Mouse (Mus musculus) liver, embryonic 14.5 days (tissue): Measurements from ENCODE around the gene Atp1a4.

Source experiments
- CTCF ChIP-seq: IDR thresholded peaks from 2 replicates; pipeline ENCODE4 v1.5.1; 2016; ENCODE audit warnings: antibody characterized with exemption, low read depth, control low read depth
- EP300 ChIP-seq: IDR thresholded peaks from 2 replicates; pipeline ENCODE4 v1.6.1; 2016; ENCODE audit warnings: antibody characterized with exemption, low read depth

DNA sequence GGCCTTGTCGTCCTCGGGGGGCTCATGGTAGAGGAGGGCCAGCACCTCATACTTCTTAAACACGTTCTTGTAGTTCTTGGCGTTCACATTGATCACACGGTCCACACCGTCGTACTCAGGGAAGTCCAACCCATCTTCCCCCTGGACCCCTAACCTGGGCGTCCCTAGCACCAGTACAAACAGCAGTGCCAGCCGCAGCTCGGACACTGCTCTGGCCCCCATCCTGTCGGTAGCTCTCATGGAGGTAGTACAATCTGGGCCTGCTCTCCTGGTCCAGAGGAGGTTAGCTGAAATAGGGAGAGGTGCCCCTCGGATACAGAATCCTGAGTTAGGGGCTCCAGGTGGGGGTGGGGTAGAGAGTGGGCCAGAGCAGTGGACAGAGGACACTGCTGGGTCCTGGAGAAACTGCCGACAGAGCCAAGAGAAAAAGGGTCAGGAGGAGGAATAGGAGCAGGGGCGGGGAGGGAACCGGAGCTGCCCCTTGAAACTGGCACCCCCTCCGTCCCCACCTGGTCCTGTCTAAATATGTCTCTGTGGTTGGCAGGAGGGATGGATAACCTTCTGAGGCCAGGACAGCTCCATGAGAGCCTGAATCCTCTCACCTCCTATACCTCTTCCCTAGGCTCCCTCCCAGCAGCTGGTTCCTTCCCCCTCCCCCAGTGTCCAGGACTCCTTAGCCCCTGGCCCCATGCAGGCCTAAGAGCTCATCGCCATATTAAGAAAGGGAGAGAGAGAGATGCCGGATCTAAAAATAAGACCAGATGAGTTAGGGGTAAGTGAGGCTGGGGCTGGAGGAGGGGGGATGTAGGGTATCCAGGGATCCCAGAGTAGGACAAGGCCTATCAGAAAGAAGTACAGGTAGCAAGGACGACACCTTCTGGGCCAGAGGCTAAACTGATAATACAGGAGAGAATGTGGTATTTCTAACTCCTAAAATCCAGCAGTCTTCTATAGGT is 38.5 kb downstream of the Atp1a4 start, which contains the start of gene Casq1:
- no peak for TF ChIP-seq CTCF
- no peak for TF ChIP-seq EP300
